Mouse (Mus musculus) kidney, adult 8-10 months (tissue): ENCODE results near the gene Cox5a.
A peak's percentile ranks its signal among the peaks of the same experiment; 100 is the strongest.

ENCODE experiments used
- DNase-seq, 2 experiments: peaks; one replicate each; pipeline ENCODE4 v3.0.0; 2022

Cox5a gene

GRCm38 (mm10) chr9:57521056-57521911 lies at the start of gene Cox5a:
Gene Cox5a (plus strand): TSS chr9:57521274.
- peak; percentile 93 for DNase-seq

DNA sequence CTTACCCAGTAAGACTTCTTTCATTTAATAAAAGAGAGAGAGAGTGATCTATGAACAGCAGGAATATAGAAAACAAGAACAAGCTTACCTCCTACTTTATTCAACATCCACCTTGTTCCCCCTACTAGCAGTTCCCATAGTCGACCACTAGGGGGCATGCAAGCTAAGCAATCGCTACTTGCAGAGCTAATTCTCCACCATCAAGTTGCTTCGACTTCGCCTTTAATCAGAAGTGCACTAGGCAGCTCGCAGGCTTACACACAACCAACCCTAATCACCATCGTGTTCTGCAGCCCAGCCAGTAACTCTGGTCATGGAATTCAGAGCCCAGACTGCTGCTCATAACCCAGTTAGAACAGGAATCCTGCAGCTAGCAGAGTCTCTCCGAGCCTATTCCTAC lies 35.3 kb upstream of the Cox5a start:
- peak; percentile 80 to 84 for DNase-seq

GRCm38 (mm10) chr9:57487807-57488206 lies 33.3 kb upstream of the Cox5a start:
- no peak for DNase-seq

DNA sequence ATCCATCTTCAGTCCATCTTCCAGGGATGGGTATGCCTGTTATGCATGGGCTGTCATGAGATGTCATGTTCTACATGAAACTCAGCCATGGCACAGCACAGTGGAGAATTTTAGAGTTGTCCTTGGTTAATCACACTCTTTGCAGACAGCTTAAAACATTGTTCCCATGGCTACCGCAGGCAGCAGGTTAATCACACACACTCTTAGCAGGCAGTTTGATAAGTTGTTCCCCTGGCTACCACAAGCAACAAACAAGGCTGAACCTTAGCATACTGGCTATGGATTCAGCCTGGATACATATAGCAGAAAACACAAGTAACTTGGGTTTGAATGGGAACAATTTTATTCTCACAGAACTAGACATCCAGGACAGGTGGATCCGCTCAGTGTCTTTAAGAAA lies 27.5 kb upstream of the Cox5a start:
- DNase-seq, result no peak

GRCm38 (mm10) chr9:57494970-57495369 lies 26.1 kb upstream of the Cox5a start:
- DNase-seq, result no peak

DNA sequence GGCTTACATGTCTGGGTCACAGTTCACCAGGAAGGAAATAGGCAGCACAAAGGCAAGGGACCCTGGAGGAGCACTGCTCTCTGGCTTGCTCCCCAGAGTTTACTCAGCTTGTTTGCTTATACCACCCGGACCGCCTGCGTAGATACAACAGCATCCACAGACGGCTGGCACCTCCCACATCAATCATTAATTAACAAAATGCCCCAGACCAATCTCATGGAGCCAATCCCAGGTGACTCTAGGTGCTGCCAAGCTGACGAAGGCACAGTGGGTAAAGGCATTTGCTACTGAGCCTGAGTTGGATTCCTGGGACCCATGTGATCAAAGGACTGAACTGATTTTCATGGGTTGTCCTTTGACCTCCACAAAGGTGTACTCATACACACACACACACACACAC lies 23.8 kb upstream of the Cox5a start:
- DNase-seq, result peak; percentile 30 to 59

DNA sequence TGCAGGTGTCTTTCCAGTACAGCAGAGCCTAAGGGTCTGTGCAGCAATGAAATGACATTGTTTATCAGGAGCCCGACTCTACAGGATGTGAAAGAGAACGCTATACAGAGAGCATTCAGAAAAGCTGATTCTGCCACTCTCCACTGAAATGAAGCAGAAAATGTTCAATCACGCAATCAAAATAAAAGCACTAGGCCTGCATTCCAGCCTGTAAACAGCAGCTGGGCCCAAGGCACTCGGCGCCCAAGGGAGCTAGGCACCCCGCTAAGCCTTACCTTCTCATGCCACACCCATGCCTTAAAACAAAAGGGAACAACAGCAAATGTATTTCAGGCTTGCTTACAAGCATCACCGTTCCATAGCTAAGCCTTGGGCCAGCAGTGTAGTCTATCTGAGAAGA lies 22.5 kb upstream of the Cox5a start:
- DNase-seq, result no peak

GRCm38 (mm10) chr9:57501452-57501851 lies 19.6 kb upstream of the Cox5a start:
- no peak for DNase-seq

- no peak for DNase-seq
Measured at GRCm38 (mm10) chr9:57501861-57502260, 19.2 kb upstream of the Cox5a start.

- DNase-seq, result no peak
Measured at GRCm38 (mm10) chr9:57502911-57503621, 18.0 kb upstream of the Cox5a start.

GRCm38 (mm10) chr9:57503622-57504380 lies 17.3 kb upstream of the Cox5a start, which contains the start of gene Rpp25:
Gene Rpp25 (plus strand): TSS chr9:57504026.
- peak; percentile 60 to 75 for DNase-seq

- DNase-seq, result peak; percentile 53 to 61
Measured at GRCm38 (mm10) chr9:57504381-57504700, 16.7 kb upstream of the Cox5a start.

- no peak for DNase-seq
Measured at GRCm38 (mm10) chr9:57504891-57505290, 16.2 kb upstream of the Cox5a start.

- DNase-seq, result no peak
Measured at GRCm38 (mm10) chr9:57505700-57506099, 15.4 kb upstream of the Cox5a start.

- DNase-seq, result no peak
Measured at GRCm38 (mm10) chr9:57510577-57510976, 10.5 kb upstream of the Cox5a start.

- DNase-seq, result peak in 1 of 2 experiments; percentile 66
Measured at GRCm38 (mm10) chr9:57517113-57517512, 4.0 kb upstream of the Cox5a start.

GRCm38 (mm10) chr9:57520375-57521055 lies 559 bp upstream of the Cox5a start:
- DNase-seq, result peak; percentile 23 to 58

- no peak for DNase-seq
Measured at GRCm38 (mm10) chr9:57522114-57522860, 1.2 kb downstream of the Cox5a start.

DNA sequence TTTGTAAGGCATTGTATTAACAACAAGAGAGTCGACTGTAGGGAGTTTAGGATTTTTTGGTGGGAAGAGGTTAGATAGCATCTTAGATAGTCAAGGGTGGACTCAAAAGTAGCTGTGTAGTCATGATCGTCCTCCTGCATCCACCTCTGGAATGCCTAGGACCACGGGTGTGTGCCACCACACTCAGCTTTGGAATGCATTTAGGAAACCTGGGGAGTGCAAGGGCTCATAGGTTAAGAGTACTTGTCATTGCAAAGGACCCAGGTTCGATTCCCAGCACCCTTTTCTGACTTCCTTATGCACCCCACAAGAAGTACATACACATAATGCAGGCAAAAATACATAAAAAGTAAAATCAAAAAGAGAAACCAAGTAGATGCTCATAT lies 1.8 kb downstream of the Cox5a start:
- DNase-seq, result no peak

GRCm38 (mm10) chr9:57523754-57524153 lies 2.7 kb downstream of the Cox5a start:
- no peak for DNase-seq

- no peak for DNase-seq
Measured at GRCm38 (mm10) chr9:57524439-57524838, 3.4 kb downstream of the Cox5a start.

GRCm38 (mm10) chr9:57525516-57525915 lies 4.4 kb downstream of the Cox5a start:
- DNase-seq, result no peak
